Mouse (Mus musculus): ENCODE results near the gene Txndc15. TPM values are rescaled to one million over a fixed set of nuclear protein-coding genes. Genes with fewer than 3 reads are reported as not detected.

Txndc15 gene
- 109 and 110 TPM in 2 replicates for polyA plus RNA-seq (2015; fragmentation: Nextera tagmentation; extraction: Ambion mirVana)

GRCm38 (mm10) chr13:55714501-55715166, at the start of gene Txndc15:
Gene Txndc15 (plus strand): TSS chr13:55714650.
- H3K4me2 ChIP-seq: peak within 1 kb of the TSS; percentile 67
- under 1% methylated on average over 63 of the region's 63 CpGs for WGBS
- H3K4me3 ChIP-seq: peak within 1 kb of the TSS; percentile 95
- H3K36me3 ChIP-seq: peaks cover 21% of the 10 kb centered on the region
- H3K27me3 ChIP-seq: no peaks in the 10 kb centered on the region
- peak within 1 kb of the TSS; percentile 91 for H3K27ac ChIP-seq
- ATAC-seq (ENCODE audit: insufficient number of reproducible peaks, insufficient read depth, low FRiP score, low TSS enrichment, low read depth): peak; percentile 74
- H3K9me3 ChIP-seq: no peaks in the 10 kb centered on the region
- peak within 1 kb of the TSS; percentile 97 for H3K9ac ChIP-seq
- H3K4me1 ChIP-seq: peaks cover 14% of the 10 kb centered on the region

- Histone ChIP-seq H3K4me1 (no peaks in the 10 kb centered on the region), H3K27ac (no peak overlapping the region), H3K36me3 (peaks cover 92% of the 10 kb centered on the region), H3K9ac (no peak overlapping the region), H3K4me2 (no peak overlapping the region), H3K9me3 (no peaks in the 10 kb centered on the region), H3K27me3 (no peaks in the 10 kb centered on the region), H3K4me3 (no peak overlapping the region)
- 80% methylated on average over 6 of the region's 6 CpGs for WGBS
- ATAC-seq (ENCODE audit: insufficient number of reproducible peaks, insufficient read depth, low FRiP score, low TSS enrichment, low read depth): no peak
These were observed 45.9 kb upstream of the Txndc15 start for GRCm38 (mm10) chr13:55668550-55668949.

- Histone ChIP-seq H3K27me3 (no peaks in the 10 kb centered on the region), H3K4me1 (no peaks in the 10 kb centered on the region), H3K4me3 (no peak overlapping the region), H3K27ac (no peak overlapping the region), H3K36me3 (peaks cover 89% of the 10 kb centered on the region), H3K4me2 (no peak overlapping the region), H3K9ac (no peak overlapping the region), H3K9me3 (no peaks in the 10 kb centered on the region)
- WGBS: 95% methylated on average over 6 of the region's 6 CpGs
- no peak for ATAC-seq (ENCODE audit: insufficient number of reproducible peaks, insufficient read depth, low FRiP score, low TSS enrichment, low read depth)
These were observed 41.7 kb upstream of the Txndc15 start for GRCm38 (mm10) chr13:55672711-55673110.

- H3K4me3 ChIP-seq: no peak overlapping the region
- H3K9me3 ChIP-seq: no peaks in the 10 kb centered on the region
- H3K9ac ChIP-seq: no peak overlapping the region
- no peak overlapping the region for H3K27ac ChIP-seq
- no peaks in the 10 kb centered on the region for H3K4me1 ChIP-seq
- H3K36me3 ChIP-seq: peaks cover 85% of the 10 kb centered on the region
- ATAC-seq (ENCODE audit: insufficient number of reproducible peaks, insufficient read depth, low FRiP score, low TSS enrichment, low read depth): no peak
- no peak overlapping the region for H3K4me2 ChIP-seq
- WGBS: 90% methylated on average over 8 of the region's 8 CpGs
- H3K27me3 ChIP-seq: no peaks in the 10 kb centered on the region
These were observed 37.1 kb upstream of the Txndc15 start for GRCm38 (mm10) chr13:55677364-55677763.

GRCm38 (mm10) chr13:55682201-55682600, 32.2 kb upstream of the Txndc15 start:
- Histone ChIP-seq H3K9ac (no peak overlapping the region), H3K4me2 (no peak overlapping the region), H3K4me1 (no peaks in the 10 kb centered on the region), H3K27me3 (no peaks in the 10 kb centered on the region), H3K4me3 (no peak overlapping the region), H3K27ac (no peak overlapping the region), H3K36me3 (peaks cover 46% of the 10 kb centered on the region), H3K9me3 (no peaks in the 10 kb centered on the region)
- 82% methylated on average over 9 of the region's 9 CpGs for WGBS
- ATAC-seq (ENCODE audit: insufficient number of reproducible peaks, insufficient read depth, low FRiP score, low TSS enrichment, low read depth): no peak

- Histone ChIP-seq H3K4me3 (no peak overlapping the region), H3K27me3 (no peaks in the 10 kb centered on the region), H3K4me1 (no peaks in the 10 kb centered on the region), H3K9me3 (no peaks in the 10 kb centered on the region), H3K4me2 (no peak overlapping the region), H3K9ac (no peak overlapping the region), H3K36me3 (peaks cover 32% of the 10 kb centered on the region), H3K27ac (no peak overlapping the region)
- ATAC-seq (ENCODE audit: insufficient number of reproducible peaks, insufficient read depth, low FRiP score, low TSS enrichment, low read depth): no peak
- WGBS: 92% methylated on average over 3 of the region's 3 CpGs
These were observed 30.9 kb upstream of the Txndc15 start for GRCm38 (mm10) chr13:55683581-55683980.

GRCm38 (mm10) chr13:55686107-55686633, 28.3 kb upstream of the Txndc15 start:
- H3K4me3 ChIP-seq: no peak overlapping the region
- peaks cover 10% of the 10 kb centered on the region; the same call in 1 of the 2 replicates for H3K36me3 ChIP-seq
- no peak overlapping the region for H3K9ac ChIP-seq
- no peak overlapping the region for H3K27ac ChIP-seq
- H3K4me2 ChIP-seq: no peak overlapping the region
- no peaks in the 10 kb centered on the region for H3K27me3 ChIP-seq
- no peaks in the 10 kb centered on the region for H3K9me3 ChIP-seq
- ATAC-seq (ENCODE audit: insufficient number of reproducible peaks, insufficient read depth, low FRiP score, low TSS enrichment, low read depth): no peak
- WGBS: 55% methylated on average over 9 of the region's 9 CpGs
- H3K4me1 ChIP-seq: no peaks in the 10 kb centered on the region

- Histone ChIP-seq H3K4me3 (no peak overlapping the region), H3K36me3 (0 out of 2 replicates have a peak, but pooled peaks cover 4% of the 10 kb centered on the region), H3K27me3 (no peaks in the 10 kb centered on the region), H3K4me1 (peaks cover 4% of the 10 kb centered on the region; the same call in 1 of the 2 replicates), H3K9me3 (no peaks in the 10 kb centered on the region), H3K4me2 (no peak overlapping the region), H3K9ac (no peak overlapping the region), H3K27ac (no peak overlapping the region)
- ATAC-seq (ENCODE audit: insufficient number of reproducible peaks, insufficient read depth, low FRiP score, low TSS enrichment, low read depth): no peak
- 30% methylated on average over 4 of the region's 4 CpGs for WGBS
These were observed 26.4 kb upstream of the Txndc15 start for GRCm38 (mm10) chr13:55687927-55688602.

- WGBS: 2% methylated on average over 51 of the region's 51 CpGs
- no peaks in the 10 kb centered on the region for H3K36me3 ChIP-seq
- H3K4me1 ChIP-seq: peaks cover 24% of the 10 kb centered on the region
- no peaks in the 10 kb centered on the region for H3K9me3 ChIP-seq
- peak; percentile 95 for ATAC-seq (ENCODE audit: insufficient number of reproducible peaks, insufficient read depth, low FRiP score, low TSS enrichment, low read depth)
- H3K9ac ChIP-seq: peak within 1 kb of the TSS; percentile 100
- H3K4me2 ChIP-seq: peak within 1 kb of the TSS; percentile 77
- no peaks in the 10 kb centered on the region for H3K27me3 ChIP-seq
- peak within 1 kb of the TSS; percentile 98 for H3K27ac ChIP-seq
- peak within 1 kb of the TSS; percentile 94 for H3K4me3 ChIP-seq
These were observed 21.8 kb upstream of the Txndc15 start, which contains the start of gene B230219D22Rik for GRCm38 (mm10) chr13:55692535-55693242. Gene B230219D22Rik (plus strand): TSS chr13:55693124.

GRCm38 (mm10) chr13:55693243-55693721, 21.2 kb upstream of the Txndc15 start:
- peak overlapping the region; percentile 100 for H3K9ac ChIP-seq
- peaks cover 2% of the 10 kb centered on the region; the same call in 1 of the 2 replicates for H3K36me3 ChIP-seq
- under 1% methylated on average over 33 of the region's 70 CpGs for WGBS
- peaks cover 24% of the 10 kb centered on the region for H3K4me1 ChIP-seq
- peak overlapping the region; percentile 77 for H3K4me2 ChIP-seq
- H3K4me3 ChIP-seq: peak overlapping the region; percentile 94
- H3K9me3 ChIP-seq: no peaks in the 10 kb centered on the region
- H3K27me3 ChIP-seq: no peaks in the 10 kb centered on the region
- H3K27ac ChIP-seq: peak overlapping the region; percentile 98
- peak; percentile 34 for ATAC-seq (ENCODE audit: insufficient number of reproducible peaks, insufficient read depth, low FRiP score, low TSS enrichment, low read depth)

- peak overlapping the region; percentile 98 for H3K27ac ChIP-seq
- WGBS: 6% methylated on average over 8 of the region's 8 CpGs
- H3K4me3 ChIP-seq: peak overlapping the region; percentile 94
- peak overlapping the region; percentile 77 for H3K4me2 ChIP-seq
- H3K9me3 ChIP-seq: no peaks in the 10 kb centered on the region
- peak overlapping the region; percentile 100 for H3K9ac ChIP-seq
- peaks cover 10% of the 10 kb centered on the region for H3K36me3 ChIP-seq
- peaks cover 24% of the 10 kb centered on the region for H3K4me1 ChIP-seq
- no peaks in the 10 kb centered on the region for H3K27me3 ChIP-seq
- no peak for ATAC-seq (ENCODE audit: insufficient number of reproducible peaks, insufficient read depth, low FRiP score, low TSS enrichment, low read depth)
These were observed 20.3 kb upstream of the Txndc15 start for GRCm38 (mm10) chr13:55694110-55694509.

Measured in embryonic facial prominence, embryonic 13.5 days (tissue).